Mouse (Mus musculus) midbrain, embryonic 13.5 days (tissue): ENCODE results near the gene Ankrd49. TPM values are rescaled to one million over a fixed set of nuclear protein-coding genes. Genes with fewer than 3 reads are reported as not detected.
A peak's percentile ranks its signal among the peaks of the same experiment; 100 is the strongest.

ENCODE experiments used
- ATAC-seq: fragments of 200-750 bp; cut with Nextera tagmentation; 2 replicates; pipeline ENCODE4 v1.8.0; 2017; ENCODE audit warnings: mild to moderate bottlenecking, moderate TSS enrichment, moderate library complexity
- H3K27ac ChIP-seq: fragments of 300-500 bp; sonication (generic); 2 replicates; pipeline ENCODE4 v1.5.1; 2015; ENCODE audit warnings: inconsistent platforms, mild to moderate bottlenecking, moderate library complexity
- H3K27me3 ChIP-seq: fragments of 300-500 bp; sonication (generic); 2 replicates; pipeline ENCODE4 v1.6.1; 2015; ENCODE audit warnings: mild to moderate bottlenecking, inconsistent platforms
- H3K36me3 ChIP-seq: fragments of 300-500 bp; sonication (generic); 2 replicates; pipeline ENCODE4 v1.6.1; 2015; ENCODE audit warnings: mild to moderate bottlenecking, inconsistent platforms
- H3K4me1 ChIP-seq: fragments of 300-500 bp; sonication (generic); replicated peaks from 2 replicates; pipeline ENCODE4 v1.6.1; 2015; ENCODE audit warnings: inconsistent platforms
- H3K4me2 ChIP-seq: fragments of 300-500 bp; sonication (generic); replicated peaks from 2 replicates; pipeline ENCODE4 v1.6.1; 2015; ENCODE audit warnings: moderate library complexity, mild to moderate bottlenecking, inconsistent platforms
- H3K4me3 ChIP-seq: fragments of 300-500 bp; sonication (generic); replicated peaks from 2 replicates; pipeline ENCODE4 v1.5.1; 2015; ENCODE audit warnings: mild to moderate bottlenecking, inconsistent platforms
- H3K9ac ChIP-seq: fragments of 300-500 bp; sonication (generic); replicated peaks from 2 replicates; pipeline ENCODE4 v1.6.1; 2015; ENCODE audit warnings: mild to moderate bottlenecking, inconsistent platforms
- H3K9me3 ChIP-seq: fragments of 300-500 bp; sonication (generic); 2 replicates; pipeline ENCODE4 v1.6.1; 2016; ENCODE audit warnings: mild to moderate bottlenecking, inconsistent platforms
- WGBS: fragments of 180-500 bp; shearing (Covaris S2); methylation state at CpG from one replicate; pipeline ENCODE4 v1.1.7; 2015; 5-methylcytosine and 5-hydroxymethylcytosine counted together
- polyA plus RNA-seq: library from polyadenylated mRNA; unstranded; fragments of >200 nt; fragmentation: Nextera tagmentation; extraction: Ambion mirVana; gene quantifications from 2 replicates; pipeline ENCODE4 v1.2.1, GENCODE M21; 2015

Ankrd49 gene
- polyA plus RNA-seq: 38.6 and 45.0 TPM in 2 replicates

DNA sequence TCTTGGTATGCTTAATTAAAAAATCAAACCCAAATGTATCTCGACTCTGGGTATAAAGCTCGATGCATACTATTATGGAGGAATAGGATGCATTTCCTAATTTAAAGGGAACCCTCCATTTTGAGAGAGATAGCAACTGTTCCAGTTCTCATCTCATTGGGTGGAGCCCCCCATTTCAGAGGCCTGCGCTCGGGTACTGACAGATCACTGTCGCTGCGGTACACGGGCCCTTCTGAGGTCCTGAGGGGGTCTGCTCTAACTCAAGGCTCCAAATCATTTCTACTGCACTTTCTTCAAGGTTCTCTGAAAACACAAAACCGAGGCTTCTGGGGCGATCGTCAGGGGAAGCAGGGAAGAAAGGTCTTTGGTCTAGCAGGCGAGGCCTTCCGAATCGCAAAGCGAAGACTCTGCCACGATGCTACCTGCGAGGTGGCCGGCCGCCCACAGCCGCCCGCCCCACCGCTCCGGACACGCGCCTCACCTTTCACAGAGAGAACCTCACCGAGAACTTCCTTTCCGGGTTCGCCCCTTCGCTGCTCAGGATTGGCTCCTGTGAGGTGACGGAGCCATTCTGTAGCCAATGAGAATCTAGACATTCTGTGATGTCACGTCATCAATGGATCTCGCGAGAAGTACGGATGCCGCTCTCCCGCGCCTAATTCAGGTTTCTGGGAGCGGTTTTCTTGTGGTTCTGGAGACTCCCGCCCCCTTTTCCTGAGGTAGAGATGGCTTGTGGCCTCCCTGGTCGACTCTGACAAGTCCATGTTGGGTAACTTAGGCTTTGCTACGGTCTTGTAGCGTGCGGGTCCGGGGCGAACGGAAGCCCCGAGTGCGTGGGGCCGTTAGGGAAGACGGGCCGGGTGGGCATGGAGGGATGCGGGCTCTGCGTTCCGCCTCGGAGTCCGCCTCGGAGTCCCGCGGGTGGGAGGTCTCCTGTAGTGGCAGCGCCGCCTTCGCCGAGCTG lies at the start of gene Ankrd49, which contains the start of gene Mre11a:
Gene Ankrd49 (minus strand): TSS at position 818 of the 964 bp plus-strand sequence.
Gene Mre11a (plus strand): TSS at position 616 of the 964 bp plus-strand sequence.
- peaks cover 39% of the 10 kb centered on the region for H3K36me3 ChIP-seq
- WGBS: under 1% methylated on average over 62 of the region's 62 CpGs
- H3K4me3 ChIP-seq: peak within 1 kb of the TSS; percentile 77
- peak within 1 kb of the TSS; percentile 91 for H3K9ac ChIP-seq
- peak within 1 kb of the TSS; percentile 85 for H3K4me2 ChIP-seq
- no peaks in the 10 kb centered on the region for H3K27me3 ChIP-seq
- peak; percentile 99 for ATAC-seq
- no peaks in the 10 kb centered on the region for H3K9me3 ChIP-seq
- peak within 1 kb of the TSS; percentile 88 for H3K27ac ChIP-seq
- peaks cover 16% of the 10 kb centered on the region for H3K4me1 ChIP-seq

DNA sequence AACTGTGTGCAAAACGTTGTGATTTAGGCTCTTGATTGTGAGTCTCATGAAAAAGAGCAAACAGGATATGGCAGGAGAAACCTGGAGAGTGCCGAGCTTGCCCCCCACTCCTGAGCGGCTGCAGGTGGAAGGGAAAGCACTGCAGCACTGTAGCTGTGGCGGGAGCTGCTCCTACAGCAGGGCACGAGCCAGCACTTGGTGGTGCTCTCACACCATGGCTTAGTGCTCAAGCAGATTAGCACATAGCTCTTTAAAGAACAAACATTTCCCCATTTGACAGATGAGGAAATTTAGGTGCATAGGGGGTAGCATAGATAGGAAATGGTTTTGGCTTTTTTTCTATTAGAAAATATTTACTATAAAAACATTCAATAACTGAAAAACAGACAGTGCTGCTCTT lies 47.4 kb upstream of the Ankrd49 start:
- Histone ChIP-seq H3K9ac (no peak overlapping the region), H3K4me2 (no peak overlapping the region), H3K36me3 (peaks cover 69% of the 10 kb centered on the region), H3K4me1 (no peaks in the 10 kb centered on the region), H3K27ac (no peak overlapping the region), H3K27me3 (no peaks in the 10 kb centered on the region), H3K9me3 (no peaks in the 10 kb centered on the region), H3K4me3 (no peak overlapping the region)
- 87% methylated on average over 5 of the region's 5 CpGs for WGBS
- no peak for ATAC-seq

DNA sequence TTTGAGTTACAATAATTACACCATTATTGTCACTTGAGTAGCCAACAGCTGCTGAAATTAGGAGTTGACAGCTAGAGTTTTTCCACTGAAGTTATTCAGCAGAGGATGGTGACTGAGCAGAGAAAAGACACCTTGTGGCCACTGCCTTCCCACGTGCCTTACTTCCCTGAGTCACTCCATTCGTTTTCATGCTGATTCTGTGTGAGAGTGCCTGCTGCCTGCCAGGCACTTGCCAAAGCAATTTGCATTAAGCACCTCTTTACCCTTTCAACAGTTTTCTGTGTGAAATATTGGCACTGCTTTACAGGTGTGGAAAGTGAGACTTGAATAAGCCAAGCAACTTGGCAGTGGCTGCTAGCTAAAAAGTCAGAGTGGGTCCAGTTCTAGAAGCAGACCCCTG lies 43.2 kb upstream of the Ankrd49 start:
- no peaks in the 10 kb centered on the region for H3K9me3 ChIP-seq
- no peaks in the 10 kb centered on the region for H3K27me3 ChIP-seq
- ATAC-seq: no peak
- no peak overlapping the region for H3K9ac ChIP-seq
- peaks cover 47% of the 10 kb centered on the region for H3K36me3 ChIP-seq
- no peak overlapping the region for H3K4me3 ChIP-seq
- no peak overlapping the region for H3K27ac ChIP-seq
- no peak overlapping the region for H3K4me2 ChIP-seq
- no peaks in the 10 kb centered on the region for H3K4me1 ChIP-seq
- 79% methylated on average over 2 of the region's 2 CpGs for WGBS

DNA sequence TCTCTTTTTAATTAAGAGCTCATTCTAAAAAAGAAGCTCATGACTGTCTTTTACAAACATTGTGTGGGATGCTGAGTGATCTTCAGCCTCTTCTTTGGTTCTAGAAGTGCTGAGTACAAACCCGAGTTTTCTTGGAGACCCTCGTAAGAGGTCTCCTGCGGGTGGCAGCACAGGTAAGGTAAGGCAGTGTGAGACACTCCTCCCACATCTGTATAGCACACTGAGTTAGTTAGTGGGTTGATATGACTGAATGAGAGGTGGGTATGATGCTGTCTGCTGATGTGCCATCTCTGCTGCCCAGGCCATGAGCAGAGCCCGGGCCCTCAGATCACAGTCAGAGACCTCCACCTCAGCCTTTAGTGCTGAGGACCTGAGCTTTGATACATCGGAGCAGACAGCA lies 40.2 kb upstream of the Ankrd49 start:
- 89% methylated on average over 5 of the region's 5 CpGs for WGBS

DNA sequence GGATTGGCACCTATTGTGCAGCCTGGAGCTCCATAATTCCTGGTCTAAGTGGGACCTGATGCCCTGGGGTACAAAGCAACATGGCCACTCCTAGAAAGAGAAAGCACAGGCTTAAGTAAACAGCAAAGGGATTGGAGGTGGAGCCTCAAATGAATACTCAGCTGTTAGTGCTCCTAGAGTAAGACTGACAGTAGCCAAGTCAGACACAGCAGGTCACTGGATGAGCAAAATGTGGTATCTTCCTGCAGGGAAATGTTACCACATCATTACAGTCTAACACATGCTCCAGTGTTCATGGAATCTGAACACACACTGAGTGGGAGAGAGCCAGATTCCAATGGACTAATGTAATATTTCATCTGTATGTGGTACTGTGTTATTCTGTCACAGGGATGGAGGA lies 36.7 kb upstream of the Ankrd49 start:
- H3K27ac ChIP-seq: no peak overlapping the region
- H3K9me3 ChIP-seq: no peaks in the 10 kb centered on the region
- peaks cover 61% of the 10 kb centered on the region for H3K36me3 ChIP-seq
- H3K4me3 ChIP-seq: no peak overlapping the region
- no peak for ATAC-seq
- H3K9ac ChIP-seq: no peak overlapping the region
- H3K27me3 ChIP-seq: no peaks in the 10 kb centered on the region
- H3K4me2 ChIP-seq: no peak overlapping the region
- H3K4me1 ChIP-seq: no peaks in the 10 kb centered on the region

More for the DNA sequence above, 40.2 kb upstream of the Ankrd49 start:
- Histone ChIP-seq H3K9me3 (no peaks in the 10 kb centered on the region), H3K27me3 (no peaks in the 10 kb centered on the region), H3K36me3 (peaks cover 44% of the 10 kb centered on the region), H3K9ac (no peak overlapping the region), H3K4me2 (no peak overlapping the region), H3K4me3 (no peak overlapping the region), H3K27ac (no peak overlapping the region), H3K4me1 (no peaks in the 10 kb centered on the region)
- ATAC-seq: no peak

DNA sequence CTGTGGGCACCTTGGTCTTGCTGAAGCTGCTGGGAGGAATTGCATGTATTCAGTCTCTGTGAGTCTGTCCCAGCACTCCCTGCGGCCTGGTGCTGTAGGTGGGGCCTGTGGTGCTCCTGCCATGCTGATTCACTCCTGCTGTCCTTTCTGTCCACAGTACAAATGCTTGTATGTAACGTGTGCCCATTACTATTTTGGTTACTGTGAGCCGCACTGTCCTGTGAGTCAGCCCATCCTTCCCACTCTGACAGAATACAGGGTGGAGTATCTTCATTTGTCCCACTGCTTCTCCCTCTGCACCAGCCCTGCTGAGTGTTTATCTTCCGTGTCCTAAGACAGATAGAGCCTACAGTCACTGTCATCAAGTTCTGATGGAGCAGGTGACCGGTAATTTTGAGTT lies 25.5 kb upstream of the Ankrd49 start:
- Histone ChIP-seq H3K4me1 (no peaks in the 10 kb centered on the region), H3K9ac (no peak overlapping the region), H3K27ac (no peak overlapping the region), H3K36me3 (peaks cover 74% of the 10 kb centered on the region), H3K9me3 (no peaks in the 10 kb centered on the region), H3K4me2 (no peak overlapping the region), H3K27me3 (no peaks in the 10 kb centered on the region), H3K4me3 (no peak overlapping the region)
- WGBS: 96% methylated on average over 5 of the region's 5 CpGs
- ATAC-seq: no peak

DNA sequence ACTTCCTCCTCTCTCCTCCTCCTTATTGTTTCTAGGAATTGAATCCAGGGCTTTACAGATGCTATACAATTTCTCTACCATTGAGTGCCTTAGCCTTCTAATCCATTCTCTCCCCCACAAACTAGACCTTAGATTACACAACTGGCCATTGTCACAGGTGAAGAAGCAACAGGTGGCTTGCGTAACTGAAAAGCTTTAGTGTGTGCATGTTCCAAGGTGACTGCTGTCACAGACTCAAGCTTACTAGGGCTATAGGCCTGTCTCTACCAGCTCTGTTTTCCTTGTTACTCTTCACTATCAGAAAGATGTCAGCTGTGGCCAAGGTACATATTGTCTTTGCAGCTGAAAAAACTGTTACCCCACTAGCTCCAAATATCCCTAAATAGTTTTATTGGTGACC lies 22.1 kb upstream of the Ankrd49 start:
- 98% methylated on average over 1 of the region's 1 CpGs for WGBS
- Histone ChIP-seq H3K4me2 (no peak overlapping the region), H3K9ac (no peak overlapping the region), H3K9me3 (no peaks in the 10 kb centered on the region), H3K4me1 (no peaks in the 10 kb centered on the region), H3K36me3 (peaks cover 72% of the 10 kb centered on the region), H3K27ac (no peak overlapping the region), H3K4me3 (no peak overlapping the region), H3K27me3 (no peaks in the 10 kb centered on the region)
- no peak for ATAC-seq

DNA sequence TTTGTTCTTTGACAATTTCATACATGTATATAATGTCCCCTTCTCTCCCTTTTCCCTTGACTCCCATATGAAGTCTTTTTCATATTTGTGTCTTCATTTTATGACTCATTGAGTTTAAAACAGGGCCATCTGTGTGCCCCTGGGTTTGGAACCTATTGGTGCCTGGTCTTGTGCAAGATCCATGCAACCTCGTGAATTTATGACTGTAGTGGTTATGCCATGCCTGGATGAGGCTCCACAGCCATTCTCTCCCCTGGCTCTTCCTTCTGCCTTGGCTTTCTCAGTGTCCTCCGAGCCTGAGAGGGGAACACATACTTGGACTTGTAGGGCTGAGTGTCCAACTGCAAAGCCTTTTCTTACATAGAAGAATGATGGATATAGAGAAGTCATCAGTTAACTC lies 21.1 kb upstream of the Ankrd49 start:
- H3K4me1 ChIP-seq: no peaks in the 10 kb centered on the region
- no peak for ATAC-seq
- H3K4me2 ChIP-seq: no peak overlapping the region
- H3K27ac ChIP-seq: no peak overlapping the region
- H3K27me3 ChIP-seq: no peaks in the 10 kb centered on the region
- no peak overlapping the region for H3K4me3 ChIP-seq
- WGBS: 94% methylated on average over 2 of the region's 2 CpGs
- H3K9ac ChIP-seq: no peak overlapping the region
- peaks cover 74% of the 10 kb centered on the region for H3K36me3 ChIP-seq
- no peaks in the 10 kb centered on the region for H3K9me3 ChIP-seq

DNA sequence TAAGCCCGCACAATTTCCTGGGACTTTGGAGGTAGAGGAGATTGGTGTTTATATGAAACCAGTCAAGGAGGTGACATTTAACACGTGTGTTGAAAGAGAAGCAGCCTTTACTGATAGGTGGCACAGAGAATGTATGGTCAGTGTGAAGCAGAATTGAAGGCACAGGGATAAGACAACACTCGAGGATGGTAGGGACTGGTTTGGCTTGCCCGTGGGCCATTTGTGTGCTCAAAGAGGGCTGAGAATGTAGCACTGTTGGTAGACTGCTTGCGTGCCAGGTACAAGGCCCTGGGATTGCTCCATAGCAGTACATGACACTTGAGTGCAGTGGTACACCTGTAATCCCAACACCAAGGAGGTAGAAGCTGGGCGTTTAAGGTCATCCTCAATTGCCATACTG lies 2.7 kb upstream of the Ankrd49 start:
- peaks cover 39% of the 10 kb centered on the region for H3K36me3 ChIP-seq
- H3K27me3 ChIP-seq: no peaks in the 10 kb centered on the region
- 89% methylated on average over 6 of the region's 6 CpGs for WGBS
- H3K9ac ChIP-seq: no peak overlapping the region
- H3K27ac ChIP-seq: no peak overlapping the region
- H3K9me3 ChIP-seq: no peaks in the 10 kb centered on the region
- H3K4me3 ChIP-seq: no peak overlapping the region
- ATAC-seq: no peak
- peaks cover 16% of the 10 kb centered on the region for H3K4me1 ChIP-seq
- H3K4me2 ChIP-seq: no peak overlapping the region

DNA sequence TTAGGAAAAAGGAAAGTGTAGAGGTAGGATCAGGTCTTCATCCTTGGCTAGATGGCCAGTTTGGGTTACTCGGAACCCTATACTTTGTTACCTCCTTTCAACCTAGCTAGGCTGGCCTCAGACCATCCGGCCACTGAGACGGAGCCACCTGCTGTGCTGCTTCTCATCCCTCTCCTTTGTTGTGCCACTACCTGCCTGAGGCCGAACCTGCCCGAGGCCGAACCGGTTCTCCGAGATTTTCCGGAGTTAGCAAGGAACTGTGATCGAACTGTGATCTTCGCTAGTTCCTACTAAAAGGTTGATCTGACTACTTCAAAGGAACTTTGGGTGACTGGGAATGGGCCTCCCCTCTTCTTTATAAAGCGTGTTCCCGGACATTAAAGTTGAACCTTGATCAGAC lies 6.3 kb downstream of the Ankrd49 start:
- Histone ChIP-seq H3K4me3 (no peak overlapping the region), H3K4me2 (no peak overlapping the region), H3K9ac (no peak overlapping the region), H3K9me3 (no peaks in the 10 kb centered on the region), H3K4me1 (no peaks in the 10 kb centered on the region), H3K36me3 (peaks cover 17% of the 10 kb centered on the region), H3K27ac (no peak overlapping the region), H3K27me3 (no peaks in the 10 kb centered on the region)
- 48% methylated on average over 13 of the region's 13 CpGs for WGBS
- no peak for ATAC-seq

DNA sequence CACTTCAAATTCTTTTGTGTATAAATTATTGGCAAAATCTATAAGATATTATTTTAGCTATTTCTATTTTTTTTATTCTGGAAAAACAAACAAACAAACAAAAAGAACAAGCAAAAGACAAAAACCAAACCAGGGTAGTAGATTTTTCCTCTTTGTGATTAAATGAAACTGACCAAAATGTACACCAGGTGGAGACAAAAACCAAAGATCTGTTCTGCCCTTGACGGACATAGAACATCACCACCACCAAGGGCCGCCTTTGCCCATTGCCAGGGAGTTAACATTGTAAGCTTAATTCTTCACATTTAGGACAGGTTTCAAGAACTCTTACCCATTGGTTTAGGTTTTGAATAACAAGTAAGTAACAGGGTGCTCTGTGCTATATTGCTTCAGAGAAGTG lies 10.8 kb downstream of the Ankrd49 start:
- Histone ChIP-seq H3K27me3 (0 out of 2 replicates have a peak, but pooled peaks cover 3% of the 10 kb centered on the region), H3K4me3 (no peak overlapping the region)
- 68% methylated on average over 2 of the region's 2 CpGs for WGBS

DNA sequence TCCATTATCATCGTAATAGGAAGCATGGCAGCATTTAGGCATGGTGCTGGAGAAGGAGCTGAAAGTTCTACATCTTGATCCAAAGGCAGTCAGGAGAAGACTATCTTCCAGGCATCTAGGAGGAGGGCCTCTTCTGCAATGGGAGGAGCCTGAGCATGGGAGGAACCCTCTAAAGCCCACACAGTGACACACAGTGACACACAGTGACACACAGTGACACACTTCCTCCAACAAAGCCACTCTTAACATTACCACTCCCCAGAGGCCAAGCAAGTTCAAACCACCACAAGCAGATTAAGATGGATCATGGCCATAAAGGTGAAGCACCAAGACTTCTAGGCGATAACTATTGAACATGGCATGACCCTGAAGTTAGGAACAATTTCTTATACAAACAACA lies 12.6 kb downstream of the Ankrd49 start:
- 0 out of 2 replicates have a peak, but pooled peaks cover 3% of the 10 kb centered on the region for H3K27me3 ChIP-seq
- H3K4me3 ChIP-seq: no peak overlapping the region
- H3K9ac ChIP-seq: no peak overlapping the region
- peaks cover 25% of the 10 kb centered on the region for H3K4me1 ChIP-seq
- H3K36me3 ChIP-seq: no peaks in the 10 kb centered on the region
- H3K27ac ChIP-seq: no peak overlapping the region
- no peaks in the 10 kb centered on the region for H3K9me3 ChIP-seq
- H3K4me2 ChIP-seq: no peak overlapping the region
- 90% methylated on average over 2 of the region's 2 CpGs for WGBS
- no peak for ATAC-seq

More for the DNA sequence above, 10.8 kb downstream of the Ankrd49 start:
- peaks cover 19% of the 10 kb centered on the region for H3K4me1 ChIP-seq
- no peak for ATAC-seq
- H3K27ac ChIP-seq: no peak overlapping the region
- H3K36me3 ChIP-seq: no peaks in the 10 kb centered on the region
- no peak overlapping the region for H3K4me2 ChIP-seq
- H3K9ac ChIP-seq: no peak overlapping the region
- no peaks in the 10 kb centered on the region for H3K9me3 ChIP-seq
